26 mouse cellular contexts compared by ENCODE assay signal in genomic region chr15:80822276-80822675, GRCm38 (mm10).
DNase-seq lines count a peak whose midpoint lies in the region; ATAC-seq and TF ChIP-seq lines count a peak whose summit lies in the region.
"Had no signal": no experiment of that assay in that cellular context is flagged by ENCODE, and none has a peak within 500 bp of the region (broad histone marks: within the 10 kb centered on the region; RNA-seq: fewer than 3 reads in every experiment).

No protein-coding gene starts in this region.

- 0 out of 2 replicates have a peak, but pooled peaks have one; percentile 23 for TF ChIP-seq EP300 in ES-Bruce4 (IDR thresholded peaks at IDR 0.05; ENCODE audit: insufficient read depth, low read depth, low read length)

- no peak for ATAC-seq in forebrain, embryonic 13.5 days
- no peak for ATAC-seq in forebrain, postnatal 0 days
- no peak for ATAC-seq in neural tube, embryonic 13.5 days (ENCODE audit: low read depth)
- ATAC-seq in forebrain, embryonic 15.5 days (replicated peaks), result no peak; the same call in 1 of the 2 replicates

- WGBS in forebrain, embryonic 13.5 days, result 0% methylated on average over 1 of the region's 1 CpGs
- WGBS in forebrain, postnatal 0 days, result 5% methylated on average over 1 of the region's 1 CpGs
- WGBS in neural tube, embryonic 13.5 days, result 4% methylated on average over 1 of the region's 1 CpGs
- WGBS in forebrain, embryonic 15.5 days, result 5% methylated on average over 1 of the region's 1 CpGs

- no peaks in the 10 kb centered on the region for H3K27me3 ChIP-seq in forebrain, embryonic 13.5 days
- no peaks in the 10 kb centered on the region for H3K27me3 ChIP-seq in forebrain, postnatal 0 days (ENCODE audit: insufficient read depth, low read length)
- H3K27me3 ChIP-seq in neural tube, embryonic 13.5 days, result no peaks in the 10 kb centered on the region
- H3K27me3 ChIP-seq in ES-Bruce4 (ENCODE audit: control insufficient read depth, insufficient read depth, low read length, poor library complexity, severe bottlenecking), result no peaks in the 10 kb centered on the region
- no peaks in the 10 kb centered on the region for H3K27me3 ChIP-seq in forebrain, embryonic 15.5 days
- H3K27me3 ChIP-seq: heart, embryonic 13.5 days; hindbrain, embryonic 13.5 days; kidney, embryonic 15.5 days; liver, embryonic 15.5 days; lung, embryonic 15.5 days; stomach, embryonic 15.5 days had no signal

- no peak overlapping the region; the same call in 1 of the 2 replicates for H3K4me2 ChIP-seq in forebrain, embryonic 13.5 days
- H3K4me2 ChIP-seq in forebrain, postnatal 0 days (ENCODE audit: low read depth), result no peak overlapping the region
- H3K4me2 ChIP-seq in neural tube, embryonic 13.5 days, result no peak overlapping the region
- H3K4me2 ChIP-seq in forebrain, embryonic 15.5 days (replicated peaks), result no peak overlapping the region
- H3K4me2 ChIP-seq: heart, embryonic 13.5 days; hindbrain, embryonic 13.5 days; kidney, embryonic 15.5 days; liver, embryonic 15.5 days; lung, embryonic 15.5 days; stomach, embryonic 15.5 days had no signal

- no peaks in the 10 kb centered on the region for H3K9me3 ChIP-seq in forebrain, embryonic 13.5 days (replicated peaks)
- H3K9me3 ChIP-seq in forebrain, postnatal 0 days (ENCODE audit: low read length), result no peaks in the 10 kb centered on the region
- no peaks in the 10 kb centered on the region for H3K9me3 ChIP-seq in neural tube, embryonic 13.5 days
- H3K9me3 ChIP-seq in ES-Bruce4 (replicated peaks; ENCODE audit: control insufficient read depth, insufficient read depth, low read length, poor library complexity, severe bottlenecking), result no peaks in the 10 kb centered on the region
- H3K9me3 ChIP-seq in forebrain, embryonic 15.5 days, result no peaks in the 10 kb centered on the region
- H3K9me3 ChIP-seq: G1E; heart, embryonic 13.5 days; hindbrain, embryonic 13.5 days; kidney, embryonic 15.5 days; limb, embryonic 10.5 days; liver, embryonic 15.5 days; lung, embryonic 15.5 days; stomach, embryonic 15.5 days had no signal

- peaks cover 49% of the 10 kb centered on the region for H3K4me1 ChIP-seq in forebrain, embryonic 13.5 days
- no peaks in the 10 kb centered on the region for H3K4me1 ChIP-seq in forebrain, postnatal 0 days (ENCODE audit: insufficient read depth)
- H3K4me1 ChIP-seq in neural tube, embryonic 13.5 days (replicated peaks), result peaks cover 39% of the 10 kb centered on the region
- no peaks in the 10 kb centered on the region for H3K4me1 ChIP-seq in ES-Bruce4 (ENCODE audit: control insufficient read depth, insufficient read depth, low read length)
- peaks cover 46% of the 10 kb centered on the region for H3K4me1 ChIP-seq in forebrain, embryonic 15.5 days
- H3K4me1 ChIP-seq: kidney, embryonic 15.5 days; limb, embryonic 10.5 days; lung, embryonic 15.5 days; stomach, embryonic 15.5 days had no signal

- H3K36me3 ChIP-seq in forebrain, embryonic 13.5 days (ENCODE audit: poor library complexity, severe bottlenecking), result no peaks in the 10 kb centered on the region
- no peaks in the 10 kb centered on the region for H3K36me3 ChIP-seq in forebrain, postnatal 0 days (ENCODE audit: insufficient read depth)
- no peaks in the 10 kb centered on the region for H3K36me3 ChIP-seq in neural tube, embryonic 13.5 days
- H3K36me3 ChIP-seq in ES-Bruce4 (ENCODE audit: control insufficient read depth, insufficient read depth, low read length, poor library complexity, severe bottlenecking), result no peaks in the 10 kb centered on the region
- no peaks in the 10 kb centered on the region for H3K36me3 ChIP-seq in forebrain, embryonic 15.5 days
- H3K36me3 ChIP-seq: hindbrain, embryonic 13.5 days had no signal

- no peak overlapping the region for H3K9ac ChIP-seq in forebrain, embryonic 13.5 days
- H3K9ac ChIP-seq in forebrain, postnatal 0 days, result no peak overlapping the region
- no peak overlapping the region for H3K9ac ChIP-seq in neural tube, embryonic 13.5 days
- no peak overlapping the region for H3K9ac ChIP-seq in ES-Bruce4 (ENCODE audit: low read depth, poor library complexity, severe bottlenecking)
- H3K9ac ChIP-seq in forebrain, embryonic 15.5 days (replicated peaks), result no peak overlapping the region
- H3K9ac ChIP-seq: heart, embryonic 13.5 days; hindbrain, embryonic 13.5 days; kidney, embryonic 15.5 days; liver, embryonic 15.5 days; lung, embryonic 15.5 days; stomach, embryonic 15.5 days had no signal

- H3K27ac ChIP-seq in forebrain, embryonic 13.5 days, result peak overlapping the region; percentile 59
- no peak overlapping the region for H3K27ac ChIP-seq in forebrain, postnatal 0 days (ENCODE audit: low read depth, low read length)
- H3K27ac ChIP-seq in neural tube, embryonic 13.5 days (replicated peaks), result 0 out of 2 replicates have a peak overlapping the region, but pooled peaks have one; percentile 28
- no peak overlapping the region for H3K27ac ChIP-seq in ES-Bruce4 (ENCODE audit: insufficient read depth, low read length)
- peak overlapping the region; percentile 49; the same call in 1 of the 2 replicates for H3K27ac ChIP-seq in forebrain, embryonic 15.5 days (replicated peaks)
- H3K27ac ChIP-seq: heart, adult 2 months; heart, embryonic 13.5 days; hindbrain, embryonic 13.5 days; kidney, embryonic 15.5 days; limb, embryonic 10.5 days; liver, embryonic 15.5 days; lung, embryonic 15.5 days; stomach, embryonic 15.5 days had no signal

- intact Hi-C loops in gastrocnemius, postnatal 14 days (cut with DNase I; ENCODE audit: low total_unique reads), result no loop called here
- intact Hi-C loops in left cerebral cortex, postnatal 36 days (cut with DNase I), result no loop called here

- no peak overlapping the region for H3K4me3 ChIP-seq in forebrain, embryonic 13.5 days
- no peak overlapping the region for H3K4me3 ChIP-seq in forebrain, postnatal 0 days (ENCODE audit: low read depth, low read length)
- no peak overlapping the region for H3K4me3 ChIP-seq in neural tube, embryonic 13.5 days
- no peak overlapping the region for H3K4me3 ChIP-seq in ES-Bruce4 (ENCODE audit: low read depth, low read length)
- no peak overlapping the region for H3K4me3 ChIP-seq in forebrain, embryonic 15.5 days
- H3K4me3 ChIP-seq: heart, adult 2 months; heart, embryonic 13.5 days; hindbrain, embryonic 13.5 days; kidney, embryonic 15.5 days; limb, embryonic 10.5 days; liver, embryonic 15.5 days; lung, embryonic 15.5 days; stomach, embryonic 15.5 days had no signal

- DNase-seq in forebrain, postnatal 0 days, result no peak
- DNase-seq in neural tube, embryonic 10.5 days (ENCODE audit: extremely low spot score, low spot score), result no peak
- DNase-seq in gastrocnemius, postnatal 14 days, result no peak
- DNase-seq in left cerebral cortex, postnatal 36 days (ENCODE audit: low spot score in 2 of 2), result no peak
- DNase-seq: adrenal gland, postnatal 10 days; cerebellum, adult 9-10 months; gastrocnemius, postnatal 36 days; heart, adult 2 months; heart, postnatal 14 days; kidney, adult 11 months; kidney, postnatal 4 days; layer of hippocampus, adult 9-11 months; liver; lung, postnatal 4 days had no signal

- TF ChIP-seq POLR2A in ES-Bruce4 (IDR thresholded peaks at IDR 0.05; ENCODE audit: insufficient read depth, low read length), result no peak

- TF ChIP-seq CTCF in forebrain, postnatal 0 days (IDR thresholded peaks at IDR 0.05; ENCODE audit: low read depth), result no peak
- no peak for TF ChIP-seq CTCF in ES-Bruce4 (IDR thresholded peaks at IDR 0.05; ENCODE audit: low read depth, low read length)

Comparison
In these comparisons a context has a peak if more than half of its experiments do, and no peak if none do; other contexts are left out.
1. H3K27ac ChIP-seq: peak in forebrain, embryonic 13.5 days (single experiment), neural tube, embryonic 13.5 days (single experiment) and forebrain, embryonic 15.5 days (single experiment); none in forebrain, postnatal 0 days (single experiment) and ES-Bruce4 (single experiment).